Mouse (Mus musculus) limb, embryonic 13.5 days (tissue): Measurements from ENCODE around the gene Cacnb4. TPM values are rescaled to one million over a fixed set of nuclear protein-coding genes. Genes with fewer than 3 reads are reported as not detected.

Source experiments
- ATAC-seq: fragments of 200-750 bp; cut with Nextera tagmentation; 2 replicates; pipeline ENCODE4 v1.8.0; 2017; ENCODE audit warnings: low read depth, moderate number of reproducible peaks, moderate TSS enrichment; ENCODE audit not compliant: low FRiP score
- H3K27ac ChIP-seq: fragments of 300-500 bp; sonication (generic); 2 replicates; pipeline ENCODE4 v1.5.1; 2015; ENCODE audit warnings: inconsistent platforms, mild to moderate bottlenecking, moderate library complexity
- H3K27me3 ChIP-seq: fragments of 300-500 bp; sonication (generic); 2 replicates; pipeline ENCODE4 v1.6.1; 2015; ENCODE audit warnings: mild to moderate bottlenecking, inconsistent platforms
- H3K36me3 ChIP-seq: fragments of 300-500 bp; sonication (generic); 2 replicates; pipeline ENCODE4 v1.6.1; 2015; ENCODE audit warnings: inconsistent platforms, mild to moderate bottlenecking, moderate library complexity
- H3K4me1 ChIP-seq: fragments of 300-500 bp; sonication (generic); 2 replicates; pipeline ENCODE4 v1.6.1; 2015; ENCODE audit warnings: inconsistent platforms
- H3K4me2 ChIP-seq: fragments of 300-500 bp; sonication (generic); replicated peaks from 2 replicates; pipeline ENCODE4 v1.6.1; 2015; ENCODE audit warnings: inconsistent platforms, mild to moderate bottlenecking, moderate library complexity
- H3K4me3 ChIP-seq: fragments of 300-500 bp; sonication (generic); 2 replicates; pipeline ENCODE4 v1.5.1; 2015; ENCODE audit warnings: moderate library complexity, mild to moderate bottlenecking, inconsistent platforms
- H3K9ac ChIP-seq: fragments of 300-500 bp; sonication (generic); 2 replicates; pipeline ENCODE4 v1.6.1; 2015; ENCODE audit warnings: mild to moderate bottlenecking, inconsistent platforms
- H3K9me3 ChIP-seq: fragments of 300-500 bp; sonication (generic); 2 replicates; pipeline ENCODE4 v1.6.1; 2016; ENCODE audit warnings: inconsistent platforms
- WGBS: fragments of 180-500 bp; shearing (Covaris S2); methylation state at CpG from one replicate; pipeline ENCODE4 v1.1.7; 2015; 5-methylcytosine and 5-hydroxymethylcytosine counted together
- polyA plus RNA-seq: library from polyadenylated mRNA; unstranded; fragments of >200 nt; fragmentation: Nextera tagmentation; extraction: Ambion mirVana; gene quantifications from 2 replicates; pipeline ENCODE4 v1.2.1, GENCODE M21; 2015

Gene Cacnb4
- polyA plus RNA-seq, 1 experiment from 2014 or later: 1.6 TPM

DNA sequence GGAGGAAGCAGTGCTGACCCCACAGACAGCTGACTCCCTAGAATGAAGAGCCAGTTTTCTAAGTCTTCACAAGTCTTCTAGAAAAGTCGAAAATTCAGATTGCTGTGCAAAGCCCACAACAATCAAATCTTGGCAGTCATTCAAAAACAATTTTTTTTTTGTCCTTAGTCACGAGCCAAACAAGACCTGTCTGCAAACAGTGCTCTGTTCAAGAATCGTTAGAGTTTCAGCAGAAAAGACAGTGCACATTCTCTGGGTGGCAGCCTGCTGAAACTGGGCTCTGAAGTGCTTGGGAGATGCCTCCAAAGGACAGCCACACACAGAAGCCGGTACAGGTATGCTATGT is 37.1 kb downstream of the Cacnb4 start:
- Histone ChIP-seq H3K9me3 (no peaks in the 10 kb centered on the region), H3K4me3 (no peak overlapping the region), H3K4me2 (no peak overlapping the region), H3K9ac (no peak overlapping the region), H3K27ac (no peak overlapping the region), H3K27me3 (no peaks in the 10 kb centered on the region), H3K36me3 (no peaks in the 10 kb centered on the region), H3K4me1 (peaks cover 8% of the 10 kb centered on the region; the same call in 1 of the 2 replicates)
- no peak for ATAC-seq
- WGBS: 58% methylated on average over 4 of the region's 4 CpGs

GRCm38 (mm10) chr2:52638857-52639529 is 37.6 kb downstream of the Cacnb4 start:
- H3K27ac ChIP-seq: no peak overlapping the region
- H3K9me3 ChIP-seq: no peaks in the 10 kb centered on the region
- H3K4me1 ChIP-seq: peaks cover 8% of the 10 kb centered on the region; the same call in 1 of the 2 replicates
- H3K36me3 ChIP-seq: no peaks in the 10 kb centered on the region
- no peak overlapping the region for H3K4me2 ChIP-seq
- 72% methylated on average over 6 of the region's 6 CpGs for WGBS
- H3K9ac ChIP-seq: no peak overlapping the region
- peaks cover 1% of the 10 kb centered on the region; the same call in 1 of the 2 replicates for H3K27me3 ChIP-seq
- H3K4me3 ChIP-seq: no peak overlapping the region
- no peak for ATAC-seq

DNA sequence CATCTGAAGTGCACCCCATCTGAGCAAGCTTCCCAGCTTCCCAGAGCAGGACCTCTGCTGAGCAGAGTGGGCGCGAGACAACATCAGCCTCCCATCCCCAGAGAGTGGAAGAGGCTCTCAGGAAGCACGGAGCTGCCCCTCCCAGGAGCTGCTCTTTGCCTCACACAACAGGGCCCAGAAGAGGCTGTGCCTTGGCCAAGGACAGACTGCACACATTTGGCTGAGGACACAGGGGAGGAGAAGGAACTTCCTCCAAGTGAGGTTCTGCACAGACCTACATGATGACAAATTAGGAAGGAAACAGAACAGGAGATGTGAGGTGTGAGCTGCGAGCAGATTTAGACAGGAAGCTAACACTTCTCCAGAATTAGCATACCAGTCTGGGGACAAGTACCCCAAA is 38.4 kb downstream of the Cacnb4 start:
- ATAC-seq: no peak
- H3K27me3 ChIP-seq: peaks cover 2% of the 10 kb centered on the region; the same call in 1 of the 2 replicates

DNA sequence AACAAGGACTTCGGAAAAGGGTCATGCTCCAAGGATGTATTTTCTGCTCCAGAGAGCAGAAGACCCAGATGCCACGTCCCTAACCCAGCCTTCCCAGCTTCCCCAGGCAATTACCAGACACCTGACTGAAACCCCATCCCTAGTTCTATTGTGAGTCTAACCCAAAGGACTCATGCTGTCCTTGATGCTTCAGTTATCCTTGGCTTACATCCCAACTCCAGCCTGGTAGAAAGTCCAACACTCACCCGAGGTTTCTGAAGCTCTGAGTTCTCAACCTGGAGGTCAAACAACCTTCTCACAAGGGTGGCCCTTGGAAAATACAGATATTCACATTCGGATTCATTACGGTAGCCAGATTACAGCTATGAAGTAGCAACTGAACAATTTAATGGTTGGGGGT is 40.6 kb downstream of the Cacnb4 start:
- Histone ChIP-seq H3K9me3 (no peaks in the 10 kb centered on the region), H3K4me1 (peaks cover 12% of the 10 kb centered on the region), H3K27me3 (peaks cover 2% of the 10 kb centered on the region; the same call in 1 of the 2 replicates), H3K27ac (no peak overlapping the region), H3K4me2 (no peak overlapping the region), H3K9ac (no peak overlapping the region), H3K4me3 (no peak overlapping the region), H3K36me3 (no peaks in the 10 kb centered on the region)
- 68% methylated on average over 5 of the region's 5 CpGs for WGBS
- ATAC-seq: no peak

More for the DNA sequence above, 38.4 kb downstream of the Cacnb4 start:
- H3K27ac ChIP-seq: no peak overlapping the region
- WGBS: 31% methylated on average over 4 of the region's 4 CpGs
- H3K4me1 ChIP-seq: peaks cover 9% of the 10 kb centered on the region; the same call in 1 of the 2 replicates
- H3K4me2 ChIP-seq: no peak overlapping the region
- no peaks in the 10 kb centered on the region for H3K9me3 ChIP-seq
- H3K36me3 ChIP-seq: no peaks in the 10 kb centered on the region
- no peak overlapping the region for H3K9ac ChIP-seq
- no peak overlapping the region for H3K4me3 ChIP-seq

GRCm38 (mm10) chr2:52635358-52635757 is 41.3 kb downstream of the Cacnb4 start:
- no peak for ATAC-seq
- H3K27ac ChIP-seq: no peak overlapping the region
- H3K4me2 ChIP-seq: no peak overlapping the region
- peaks cover 12% of the 10 kb centered on the region for H3K4me1 ChIP-seq
- WGBS: 19% methylated on average over 4 of the region's 4 CpGs
- H3K9me3 ChIP-seq: no peaks in the 10 kb centered on the region
- peaks cover 2% of the 10 kb centered on the region; the same call in 1 of the 2 replicates for H3K27me3 ChIP-seq
- no peaks in the 10 kb centered on the region for H3K36me3 ChIP-seq
- no peak overlapping the region for H3K4me3 ChIP-seq
- no peak overlapping the region for H3K9ac ChIP-seq

DNA sequence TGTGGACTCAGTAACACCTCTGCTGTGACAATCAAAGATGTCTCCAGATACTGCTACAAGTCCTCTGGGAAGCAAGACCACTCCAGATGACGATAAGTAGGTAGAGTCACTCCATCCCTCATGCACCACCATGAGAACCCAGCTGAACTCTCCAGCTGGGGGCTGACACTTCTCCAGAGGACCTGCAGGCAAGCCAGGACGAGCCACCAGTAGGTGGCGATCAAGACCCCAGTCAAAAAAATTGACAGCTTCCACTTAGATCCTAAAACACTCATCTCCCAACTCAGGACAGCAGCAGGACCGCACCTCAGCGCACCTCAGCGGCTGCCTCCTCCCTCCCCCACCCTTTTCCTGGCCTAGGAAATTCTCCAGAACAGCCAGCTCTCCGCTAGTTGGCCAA is 43.8 kb downstream of the Cacnb4 start:
- no peak overlapping the region for H3K9ac ChIP-seq
- peaks cover 4% of the 10 kb centered on the region for H3K4me1 ChIP-seq
- H3K4me2 ChIP-seq: no peak overlapping the region
- H3K9me3 ChIP-seq: no peaks in the 10 kb centered on the region
- no peaks in the 10 kb centered on the region for H3K36me3 ChIP-seq
- no peak overlapping the region for H3K4me3 ChIP-seq
- no peak overlapping the region for H3K27ac ChIP-seq
- 5% methylated on average over 7 of the region's 7 CpGs for WGBS
- peak; percentile 51 for ATAC-seq
- H3K27me3 ChIP-seq: peaks cover 2% of the 10 kb centered on the region; the same call in 1 of the 2 replicates

DNA sequence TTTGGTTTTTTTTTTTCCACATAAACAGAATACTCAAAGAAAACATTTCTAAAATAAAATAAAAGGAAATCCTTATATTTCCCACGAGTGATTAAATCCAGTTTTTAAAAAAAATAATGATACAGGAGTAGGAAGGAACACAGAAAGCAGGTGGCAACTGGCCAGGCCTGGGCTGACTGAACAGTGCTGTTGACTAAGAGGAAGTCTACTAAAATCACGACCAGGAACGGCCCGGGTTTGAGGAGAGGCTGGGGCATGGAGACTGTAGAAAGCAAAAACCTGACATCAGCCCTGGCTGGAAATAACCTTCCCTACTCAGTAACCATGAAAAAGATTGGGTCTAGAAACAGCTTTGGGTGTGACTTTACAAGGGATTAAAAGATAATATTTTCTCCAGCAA is 48.4 kb downstream of the Cacnb4 start:
- Histone ChIP-seq H3K4me3 (no peak overlapping the region), H3K36me3 (no peaks in the 10 kb centered on the region)
- ATAC-seq: no peak

GRCm38 (mm10) chr2:52626266-52626665 is 50.4 kb downstream of the Cacnb4 start:
- WGBS: 83% methylated on average over 3 of the region's 3 CpGs

More for the DNA sequence above, 48.4 kb downstream of the Cacnb4 start:
- Histone ChIP-seq H3K27me3 (no peaks in the 10 kb centered on the region), H3K9ac (no peak overlapping the region), H3K4me1 (peaks cover 13% of the 10 kb centered on the region), H3K9me3 (no peaks in the 10 kb centered on the region), H3K4me2 (no peak overlapping the region), H3K27ac (no peak overlapping the region)
- WGBS: 65% methylated on average over 4 of the region's 4 CpGs

DNA sequence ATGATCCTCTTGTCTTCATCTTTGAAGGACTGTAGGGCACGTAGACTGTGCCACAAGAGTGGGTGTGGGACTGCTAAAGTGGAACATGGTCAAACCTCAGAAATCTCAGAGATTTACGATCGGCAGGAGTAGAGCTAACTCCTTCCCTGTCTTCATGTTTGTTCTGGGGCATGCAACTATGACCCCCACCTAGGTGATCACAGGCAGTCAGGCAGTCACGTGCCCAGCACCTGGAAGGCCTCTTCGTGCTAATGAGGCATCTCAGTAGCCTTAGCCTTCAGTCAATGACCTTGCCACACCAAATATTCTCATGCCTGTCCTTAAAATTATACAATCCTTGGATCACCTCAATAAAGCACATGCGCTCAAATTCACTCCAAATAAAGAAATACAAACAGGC is 50.9 kb downstream of the Cacnb4 start:
- no peak overlapping the region for H3K4me3 ChIP-seq
- H3K9ac ChIP-seq: no peak overlapping the region
- no peak overlapping the region for H3K27ac ChIP-seq
- no peaks in the 10 kb centered on the region for H3K9me3 ChIP-seq
- no peaks in the 10 kb centered on the region for H3K27me3 ChIP-seq
- H3K36me3 ChIP-seq: no peaks in the 10 kb centered on the region
- no peak for ATAC-seq
- no peak overlapping the region for H3K4me2 ChIP-seq
- 86% methylated on average over 6 of the region's 6 CpGs for WGBS
- peaks cover 14% of the 10 kb centered on the region for H3K4me1 ChIP-seq

More at GRCm38 (mm10) chr2:52626266-52626665, 50.4 kb downstream of the Cacnb4 start:
- Histone ChIP-seq H3K27me3 (no peaks in the 10 kb centered on the region), H3K4me1 (peaks cover 14% of the 10 kb centered on the region), H3K4me2 (no peak overlapping the region), H3K9ac (no peak overlapping the region), H3K36me3 (no peaks in the 10 kb centered on the region), H3K9me3 (no peaks in the 10 kb centered on the region), H3K4me3 (no peak overlapping the region), H3K27ac (no peak overlapping the region)
- ATAC-seq: no peak

GRCm38 (mm10) chr2:52623921-52624404 is 52.7 kb downstream of the Cacnb4 start:
- Histone ChIP-seq H3K4me1 (peaks cover 14% of the 10 kb centered on the region), H3K4me2 (no peak overlapping the region), H3K9ac (no peak overlapping the region), H3K27ac (no peak overlapping the region), H3K4me3 (no peak overlapping the region), H3K9me3 (no peaks in the 10 kb centered on the region), H3K36me3 (no peaks in the 10 kb centered on the region), H3K27me3 (no peaks in the 10 kb centered on the region)
- WGBS: 33% methylated on average over 7 of the region's 7 CpGs
- ATAC-seq: no peak

DNA sequence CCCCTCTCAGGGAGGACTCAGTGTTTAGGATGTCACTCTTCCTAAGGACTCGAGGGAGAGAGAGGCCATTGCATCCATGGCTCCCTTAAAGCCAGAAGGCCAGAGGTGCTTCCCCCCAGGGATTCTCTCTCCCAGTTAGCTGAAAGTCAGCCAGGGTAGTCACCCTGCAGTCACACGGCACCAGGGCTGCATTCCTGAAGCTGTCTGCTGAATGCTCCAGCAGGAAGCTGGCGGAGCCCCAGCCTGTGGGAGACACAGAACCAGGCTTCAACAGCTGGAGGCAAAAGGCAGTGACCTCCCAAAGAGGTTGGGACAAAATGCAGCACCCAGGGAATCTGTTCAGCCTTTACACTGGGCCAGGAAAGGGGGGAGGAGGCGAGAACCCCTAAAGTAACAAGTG is 53.2 kb downstream of the Cacnb4 start:
- no peak overlapping the region for H3K4me2 ChIP-seq
- H3K36me3 ChIP-seq: no peaks in the 10 kb centered on the region
- ATAC-seq: 0 out of 2 replicates have a peak, but pooled peaks have one; percentile 32
- no peaks in the 10 kb centered on the region for H3K27me3 ChIP-seq
- WGBS: 36% methylated on average over 4 of the region's 4 CpGs
- H3K27ac ChIP-seq: no peak overlapping the region
- peaks cover 14% of the 10 kb centered on the region for H3K4me1 ChIP-seq
- H3K9me3 ChIP-seq: no peaks in the 10 kb centered on the region
- no peak overlapping the region for H3K9ac ChIP-seq
- no peak overlapping the region for H3K4me3 ChIP-seq

DNA sequence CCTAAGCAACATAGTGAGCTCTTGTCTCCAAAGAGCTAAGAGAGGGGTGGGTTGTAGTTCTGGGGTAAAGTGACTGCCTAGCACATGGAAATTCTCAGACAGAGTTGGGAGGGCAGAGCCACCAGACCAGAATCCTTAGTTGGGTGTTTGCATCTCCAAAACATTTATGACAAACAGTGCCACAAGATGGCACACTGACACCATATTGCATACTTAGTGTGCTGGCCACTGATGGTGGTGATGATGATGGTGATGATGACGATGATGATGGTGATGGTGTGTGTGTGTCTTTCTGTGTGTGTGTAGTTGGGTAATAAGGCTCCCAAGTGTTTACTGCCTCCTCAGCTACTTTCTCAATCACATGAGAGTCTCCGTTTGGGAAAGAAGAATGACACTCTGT is 54.0 kb downstream of the Cacnb4 start:
- Histone ChIP-seq H3K4me3 (no peak overlapping the region), H3K27me3 (no peaks in the 10 kb centered on the region), H3K9ac (no peak overlapping the region), H3K9me3 (no peaks in the 10 kb centered on the region), H3K27ac (no peak overlapping the region), H3K36me3 (no peaks in the 10 kb centered on the region), H3K4me1 (peaks cover 14% of the 10 kb centered on the region), H3K4me2 (no peak overlapping the region)
- ATAC-seq: no peak
- WGBS: 77% methylated on average over 2 of the region's 2 CpGs
